ENCODE assay signal across 9 mouse cellular contexts in genomic region chr5:139128476-139129065, GRCm38 (mm10). TPM values are rescaled to one million over a fixed set of nuclear protein-coding genes. Genes with fewer than 3 reads are reported as not detected.
DNase-seq lines count a peak whose midpoint lies in the region; ATAC-seq lines count a peak whose summit lies in the region.
"Had no signal": no experiment of that assay in that cellular context is flagged by ENCODE, and none has a peak within 500 bp of the region (broad histone marks: within the 10 kb centered on the region; RNA-seq: fewer than 3 reads in every experiment).

No protein-coding gene starts in this region.

- intact Hi-C loops in heart, postnatal 10 days (cut with DNase I) = no loop called here

- DNase-seq in heart, postnatal 10 days = no peak
- no peak for DNase-seq in hindbrain, embryonic 11.5 days (ENCODE audit: low spot score)
- DNase-seq in midbrain, embryonic 10.5 days (ENCODE audit: low spot score) = no peak
- DNase-seq in embryo, embryonic 10.5 days (ENCODE audit: low spot score) = no peak
- DNase-seq in thymus, adult 18-20 months = no peak
- no peak for DNase-seq in ovary, adult 18-20 months (ENCODE audit: low spot score)
- DNase-seq: lung, postnatal 14 days had no signal

- no peaks in the 10 kb centered on the region for H3K36me3 ChIP-seq in heart, embryonic 15.5 days
- no peaks in the 10 kb centered on the region for H3K36me3 ChIP-seq in hindbrain, embryonic 11.5 days (ENCODE audit: control insufficient read depth, insufficient read depth, low read length)
- no peaks in the 10 kb centered on the region for H3K36me3 ChIP-seq in midbrain, embryonic 10.5 days

- ATAC-seq in heart, embryonic 15.5 days (replicated peaks; ENCODE audit: insufficient number of reproducible peaks, insufficient read depth, low FRiP score, low read depth) = no peak
- no peak for ATAC-seq in hindbrain, embryonic 11.5 days (ENCODE audit: low FRiP score)

- peak overlapping the region; percentile 59 for H3K4me3 ChIP-seq in heart, embryonic 15.5 days
- H3K4me3 ChIP-seq in brown adipose tissue, adult 24 weeks (ENCODE audit: insufficient read depth, low read depth, low read length) = peak overlapping the region; percentile 43
- H3K4me3 ChIP-seq in hindbrain, embryonic 11.5 days (ENCODE audit: low read depth, low read length) = peak overlapping the region; percentile 58
- peak overlapping the region; percentile 71 for H3K4me3 ChIP-seq in midbrain, embryonic 10.5 days

- H3K27ac ChIP-seq in heart, embryonic 15.5 days = no peak overlapping the region
- no peak overlapping the region for H3K27ac ChIP-seq in brown adipose tissue, adult 24 weeks (replicated peaks; ENCODE audit: low read depth, low read length)
- no peak overlapping the region for H3K27ac ChIP-seq in hindbrain, embryonic 11.5 days (ENCODE audit: low read depth, low read length)
- H3K27ac ChIP-seq in midbrain, embryonic 10.5 days (replicated peaks) = no peak overlapping the region; the same call in 1 of the 2 replicates

- peak overlapping the region; percentile 95 for H3K4me2 ChIP-seq in heart, embryonic 15.5 days
- H3K4me2 ChIP-seq in hindbrain, embryonic 11.5 days (replicated peaks; ENCODE audit: low read depth, low read length) = peak overlapping the region; percentile 91

- H3K27me3 ChIP-seq in heart, embryonic 15.5 days = peaks cover 16% of the 10 kb centered on the region
- H3K27me3 ChIP-seq in hindbrain, embryonic 11.5 days (ENCODE audit: control insufficient read depth, insufficient read depth, low read length) = peaks cover 8% of the 10 kb centered on the region
- H3K27me3 ChIP-seq in midbrain, embryonic 10.5 days (ENCODE audit: low read depth, poor library complexity, severe bottlenecking) = peaks cover 42% of the 10 kb centered on the region

- H3K4me1 ChIP-seq in heart, embryonic 15.5 days (replicated peaks) = peaks cover 7% of the 10 kb centered on the region; the same call in 1 of the 2 replicates
- H3K4me1 ChIP-seq in brown adipose tissue, adult 24 weeks (ENCODE audit: control insufficient read depth, insufficient read depth, insufficient read length, low read length) = no peaks in the 10 kb centered on the region
- H3K4me1 ChIP-seq in hindbrain, embryonic 11.5 days (replicated peaks; ENCODE audit: control insufficient read depth, insufficient read depth, low read length) = no peaks in the 10 kb centered on the region; the same call in 1 of the 2 replicates
- peaks cover 13% of the 10 kb centered on the region for H3K4me1 ChIP-seq in midbrain, embryonic 10.5 days

- no peak overlapping the region for H3K9ac ChIP-seq in heart, embryonic 15.5 days
- H3K9ac ChIP-seq in hindbrain, embryonic 11.5 days (ENCODE audit: low read depth, low read length) = peak overlapping the region; percentile 68; the same call in 1 of the 2 replicates

- 45% methylated on average over 12 of the region's 12 CpGs for WGBS in heart, embryonic 15.5 days
- 40% methylated on average over 12 of the region's 12 CpGs for WGBS in hindbrain, embryonic 11.5 days
- WGBS in midbrain, embryonic 10.5 days = 44% methylated on average over 12 of the region's 12 CpGs

- H3K9me3 ChIP-seq in heart, embryonic 15.5 days (replicated peaks) = no peaks in the 10 kb centered on the region
- H3K9me3 ChIP-seq in hindbrain, embryonic 11.5 days (ENCODE audit: control insufficient read depth, low read length) = no peaks in the 10 kb centered on the region
- no peaks in the 10 kb centered on the region for H3K9me3 ChIP-seq in midbrain, embryonic 10.5 days (replicated peaks)

RNA-seq across cellular contexts. Expression of gene Prkar1b, which starts 21.2 kb away (rescaled TPM):
- polyA plus RNA-seq in heart, embryonic 15.5 days (2015; fragmentation: Nextera tagmentation; extraction: Ambion mirVana) = 10.1 and 12.3 TPM in 2 replicates
- 1 to 10 TPM; 1.5 to 3.5 TPM for total RNA-seq in heart, postnatal 10 days (2021)
- 1.0 and 2.3 TPM in 2 replicates for polyA plus RNA-seq in brown adipose tissue, adult 24 weeks (2012; ENCODE audit: insufficient read depth, insufficient read length, missing spikeins)
- 19.9 and 26.4 TPM in 2 replicates for polyA plus RNA-seq in hindbrain, embryonic 11.5 days (2014; fragmentation: Nextera tagmentation; extraction: Ambion mirVana)
- 9.4 and 21.6 TPM in 2 replicates for polyA plus RNA-seq in midbrain, embryonic 10.5 days (2016; fragmentation: Nextera tagmentation; extraction: Ambion mirVana)

RNA-seq across cellular contexts. Expression of gene Dnaaf5, which starts 21.5 kb away (rescaled TPM):
- polyA plus RNA-seq in heart, embryonic 15.5 days (2015; fragmentation: Nextera tagmentation; extraction: Ambion mirVana) = 5.0 and 8.5 TPM in 2 replicates
- 10 to 100 TPM; 17.9 to 18.0 TPM for total RNA-seq in heart, postnatal 10 days (2021)
- 7.9 and 8.2 TPM in 2 replicates for polyA plus RNA-seq in brown adipose tissue, adult 24 weeks (2012; ENCODE audit: insufficient read depth, insufficient read length, missing spikeins)
- polyA plus RNA-seq in hindbrain, embryonic 11.5 days (2014; fragmentation: Nextera tagmentation; extraction: Ambion mirVana) = 5.3 and 7.2 TPM in 2 replicates
- polyA plus RNA-seq in midbrain, embryonic 10.5 days (2016; fragmentation: Nextera tagmentation; extraction: Ambion mirVana) = 6.7 and 7.7 TPM in 2 replicates
